ENCODE assay signal across 19 mouse cellular contexts in the genomic region with DNA sequence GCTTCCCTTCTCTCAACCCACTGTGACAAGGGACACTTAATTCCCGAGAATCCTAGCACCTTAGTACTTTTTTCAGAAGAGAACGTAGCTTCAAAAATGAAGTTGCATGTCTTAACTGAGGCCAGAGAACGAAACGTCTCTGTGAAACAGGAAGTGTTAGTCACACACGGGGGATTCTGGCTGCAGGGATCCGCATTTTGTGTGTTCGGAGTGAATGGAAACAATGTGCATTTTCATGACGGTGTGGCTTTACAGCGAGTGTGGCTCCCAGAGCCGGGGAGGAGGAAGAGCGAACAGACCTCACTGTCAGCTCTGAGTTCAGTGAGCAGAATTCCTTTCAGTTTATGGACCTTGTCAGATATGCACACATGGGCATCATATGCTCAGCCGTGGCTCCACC.
A peak's percentile ranks its signal among the peaks of the same experiment; 100 is the strongest.
DNase-seq lines count a peak whose midpoint lies in the region; ATAC-seq and TF ChIP-seq lines count a peak whose summit lies in the region.
"Had no signal": no experiment of that assay in that cellular context is flagged by ENCODE, and none has a peak within 500 bp of the region (broad histone marks: within the 10 kb centered on the region; RNA-seq: fewer than 3 reads in every experiment).

No protein-coding gene starts in this region.

- H3K9me3 ChIP-seq in heart, embryonic 16.5 days (replicated peaks; ENCODE audit: control insufficient read depth, low read length): no peaks in the 10 kb centered on the region
- no peaks in the 10 kb centered on the region for H3K9me3 ChIP-seq in liver, postnatal 0 days (ENCODE audit: low read length)
- H3K9me3 ChIP-seq in forebrain, embryonic 10.5 days: no peaks in the 10 kb centered on the region
- H3K9me3 ChIP-seq: forebrain, embryonic 13.5 days; limb, embryonic 15.5 days; midbrain, embryonic 13.5 days had no signal

- DNase-seq in heart, adult 9 months (ENCODE audit: low spot score in 2 of 2): no peak
- peak; percentile 70 for DNase-seq in A20 (ENCODE audit: low read depth, low spot score)
- DNase-seq in liver, postnatal 0 days: no peak
- DNase-seq in forebrain, embryonic 10.5 days (ENCODE audit: extremely low spot score, low spot score): no peak
- DNase-seq in gastrocnemius, adult 8-10 months (ENCODE audit: low spot score in 2 of 2): no peak
- DNase-seq in cerebellum, adult 9-11 months: no peak
- DNase-seq: adrenal gland, postnatal 10 days; cerebellum, adult 9-10 months; heart, adult 11 months; kidney, postnatal 14 days; lung, postnatal 14 days; thymus, adult 2 months had no signal

- H3K9ac ChIP-seq in heart, embryonic 16.5 days (ENCODE audit: low read length): no peak overlapping the region
- H3K9ac ChIP-seq in liver, postnatal 0 days (replicated peaks): no peak overlapping the region
- H3K9ac ChIP-seq: forebrain, embryonic 13.5 days; limb, embryonic 15.5 days; midbrain, embryonic 13.5 days had no signal

- H3K27me3 ChIP-seq in heart, embryonic 16.5 days (ENCODE audit: control insufficient read depth, insufficient read depth, low read length): no peaks in the 10 kb centered on the region
- no peaks in the 10 kb centered on the region for H3K27me3 ChIP-seq in liver, postnatal 0 days (ENCODE audit: insufficient read depth, low read length)
- H3K27me3 ChIP-seq in forebrain, embryonic 10.5 days (ENCODE audit: poor library complexity, severe bottlenecking): no peaks in the 10 kb centered on the region
- H3K27me3 ChIP-seq: forebrain, embryonic 13.5 days; limb, embryonic 15.5 days; midbrain, embryonic 13.5 days had no signal

- no peak for ATAC-seq in heart, embryonic 16.5 days (replicated peaks; ENCODE audit: extremely low read depth, insufficient read depth, low FRiP score)
- ATAC-seq in common myeloid progenitor, adult 5-6 weeks (replicated peaks; ENCODE audit: low read depth, poor library complexity, severe bottlenecking): peak; percentile 74
- ATAC-seq in liver, postnatal 0 days: no peak
- ATAC-seq: CD4-positive, CD25-positive, alpha-beta regulatory T cell, adult 4 months; forebrain, embryonic 13.5 days; inflammation-experienced regulatory T-cells, adult 6 months; midbrain, embryonic 13.5 days had no signal

- H3K4me3 ChIP-seq in heart, embryonic 16.5 days (ENCODE audit: low read length): no peak overlapping the region
- no peak overlapping the region for H3K4me3 ChIP-seq in liver, postnatal 0 days (ENCODE audit: low read depth, low read length)
- H3K4me3 ChIP-seq in forebrain, embryonic 10.5 days: no peak overlapping the region
- H3K4me3 ChIP-seq: forebrain, embryonic 13.5 days; limb, embryonic 15.5 days; midbrain, embryonic 13.5 days had no signal

- TF ChIP-seq CTCF in liver, postnatal 0 days (IDR thresholded peaks at IDR 0.05; ENCODE audit: low read depth): no peak

- TF ChIP-seq EP300 in liver, postnatal 0 days (IDR thresholded peaks at IDR 0.05; ENCODE audit: low read depth): no peak

- peak overlapping the region; percentile 37 for H3K4me2 ChIP-seq in heart, embryonic 16.5 days (ENCODE audit: low read depth, low read length)
- peak overlapping the region; percentile 35 for H3K4me2 ChIP-seq in liver, postnatal 0 days (ENCODE audit: low read depth, low read length)
- H3K4me2 ChIP-seq: forebrain, embryonic 13.5 days; limb, embryonic 15.5 days; midbrain, embryonic 13.5 days had no signal

- H3K36me3 ChIP-seq in heart, embryonic 16.5 days (ENCODE audit: control insufficient read depth, insufficient read depth): no peaks in the 10 kb centered on the region
- no peaks in the 10 kb centered on the region for H3K36me3 ChIP-seq in liver, postnatal 0 days (replicated peaks; ENCODE audit: insufficient read depth, low read length)
- no peaks in the 10 kb centered on the region for H3K36me3 ChIP-seq in forebrain, embryonic 10.5 days (replicated peaks)
- H3K36me3 ChIP-seq: limb, embryonic 15.5 days; midbrain, embryonic 13.5 days had no signal

- 48% methylated on average over 12 of the region's 12 CpGs for WGBS in heart, embryonic 16.5 days
- 27% methylated on average over 12 of the region's 12 CpGs for WGBS in liver, postnatal 0 days (ENCODE audit: insufficient replicate concordance)
- 52% methylated on average over 12 of the region's 12 CpGs for WGBS in forebrain, embryonic 10.5 days

- no peak overlapping the region for H3K27ac ChIP-seq in heart, embryonic 16.5 days (ENCODE audit: low read length)
- no peak overlapping the region for H3K27ac ChIP-seq in liver, postnatal 0 days (ENCODE audit: low read depth)
- no peak overlapping the region for H3K27ac ChIP-seq in forebrain, embryonic 10.5 days
- H3K27ac ChIP-seq: forebrain, embryonic 13.5 days; limb, embryonic 15.5 days; midbrain, embryonic 13.5 days had no signal

- no peaks in the 10 kb centered on the region for H3K4me1 ChIP-seq in heart, embryonic 16.5 days (ENCODE audit: control insufficient read depth, insufficient read depth, low read length)
- H3K4me1 ChIP-seq in liver, postnatal 0 days (ENCODE audit: insufficient read depth): no peaks in the 10 kb centered on the region
- no peaks in the 10 kb centered on the region for H3K4me1 ChIP-seq in forebrain, embryonic 10.5 days
- H3K4me1 ChIP-seq: forebrain, embryonic 13.5 days; limb, embryonic 15.5 days; midbrain, embryonic 13.5 days had no signal
